Mouse (Mus musculus): Measurements from ENCODE around the gene Cks1b. TPM values are rescaled to one million over a fixed set of nuclear protein-coding genes. Genes with fewer than 3 reads are reported as not detected.

Cks1b gene
- polyA plus RNA-seq, 1 experiment = 7.3 TPM

GRCm38 (mm10) chr3:89420421-89420820 is 2.2 kb upstream of the Cks1b start:
- 49% methylated on average over 2 of the region's 2 CpGs for WGBS
- Histone ChIP-seq H3K27me3 (replicated peaks; ENCODE audit: control insufficient read depth, insufficient read depth, low read length) (no peaks in the 10 kb centered on the region), H3K4me1 (ENCODE audit: control insufficient read depth, insufficient read depth, low read length) (peaks cover 6% of the 10 kb centered on the region; the same call in 1 of the 2 replicates), H3K27ac (ENCODE audit: insufficient read depth, low read depth, low read length) (peak overlapping the region; percentile 74), H3K36me3 (ENCODE audit: control insufficient read depth, insufficient read depth, low read length) (no peaks in the 10 kb centered on the region), H3K4me3 (ENCODE audit: insufficient read depth, low read depth, low read length) (no peak overlapping the region)
- no peak for DNase-seq
- no peak for TF ChIP-seq CTCF (conservative IDR thresholded peaks at IDR 0.05; ENCODE audit: insufficient read depth, insufficient read length, low read depth, low read length)
- no peak for TF ChIP-seq POLR2A (IDR thresholded peaks at IDR 0.05; ENCODE audit: low read depth, low read length)

GRCm38 (mm10) chr3:89419981-89420380 is 1.8 kb upstream of the Cks1b start:
- no peaks in the 10 kb centered on the region for H3K36me3 ChIP-seq (ENCODE audit: control insufficient read depth, insufficient read depth, low read length)
- no peak for DNase-seq
- WGBS = 15% methylated on average over 3 of the region's 3 CpGs
- H3K4me3 ChIP-seq (ENCODE audit: insufficient read depth, low read depth, low read length) = peak overlapping the region; percentile 86
- no peak for TF ChIP-seq CTCF (conservative IDR thresholded peaks at IDR 0.05; ENCODE audit: insufficient read depth, insufficient read length, low read depth, low read length)
- no peaks in the 10 kb centered on the region for H3K27me3 ChIP-seq (replicated peaks; ENCODE audit: control insufficient read depth, insufficient read depth, low read length)
- peak overlapping the region; percentile 96 for H3K27ac ChIP-seq (ENCODE audit: insufficient read depth, low read depth, low read length)
- H3K4me1 ChIP-seq (ENCODE audit: control insufficient read depth, insufficient read depth, low read length) = peaks cover 6% of the 10 kb centered on the region; the same call in 1 of the 2 replicates

GRCm38 (mm10) chr3:89419571-89419970 is 1.4 kb upstream of the Cks1b start:
- 2% methylated on average over 9 of the region's 9 CpGs for WGBS
- Histone ChIP-seq H3K4me1 (ENCODE audit: control insufficient read depth, insufficient read depth, low read length) (peaks cover 6% of the 10 kb centered on the region; the same call in 1 of the 2 replicates), H3K36me3 (ENCODE audit: control insufficient read depth, insufficient read depth, low read length) (no peaks in the 10 kb centered on the region), H3K27ac (ENCODE audit: insufficient read depth, low read depth, low read length) (peak overlapping the region; percentile 96), H3K27me3 (replicated peaks; ENCODE audit: control insufficient read depth, insufficient read depth, low read length) (no peaks in the 10 kb centered on the region), H3K4me3 (ENCODE audit: insufficient read depth, low read depth, low read length) (peak overlapping the region; percentile 86)
- DNase-seq = peak; percentile 84
- TF ChIP-seq POLR2A (IDR thresholded peaks at IDR 0.05; ENCODE audit: low read depth, low read length) = peak; percentile 12
- TF ChIP-seq CTCF (conservative IDR thresholded peaks at IDR 0.05; ENCODE audit: insufficient read depth, insufficient read length, low read depth, low read length) = no peak

GRCm38 (mm10) chr3:89418861-89419250 is 673 bp upstream of the Cks1b start:
- no peak for TF ChIP-seq CTCF (conservative IDR thresholded peaks at IDR 0.05; ENCODE audit: insufficient read depth, insufficient read length, low read depth, low read length)
- no peak for TF ChIP-seq POLR2A (IDR thresholded peaks at IDR 0.05; ENCODE audit: low read depth, low read length)
- Histone ChIP-seq H3K27me3 (replicated peaks; ENCODE audit: control insufficient read depth, insufficient read depth, low read length) (no peaks in the 10 kb centered on the region), H3K4me1 (ENCODE audit: control insufficient read depth, insufficient read depth, low read length) (peaks cover 6% of the 10 kb centered on the region; the same call in 1 of the 2 replicates), H3K36me3 (ENCODE audit: control insufficient read depth, insufficient read depth, low read length) (no peaks in the 10 kb centered on the region), H3K27ac (ENCODE audit: insufficient read depth, low read depth, low read length) (peak overlapping the region; percentile 96), H3K4me3 (ENCODE audit: insufficient read depth, low read depth, low read length) (peak overlapping the region; percentile 86)
- peak; percentile 92 for DNase-seq
- WGBS = 1% methylated on average over 16 of the region's 16 CpGs

GRCm38 (mm10) chr3:89417840-89418169 is 378 bp downstream of the Cks1b start:
- no peak for TF ChIP-seq CTCF (conservative IDR thresholded peaks at IDR 0.05; ENCODE audit: insufficient read depth, insufficient read length, low read depth, low read length)
- no peak for TF ChIP-seq POLR2A (IDR thresholded peaks at IDR 0.05; ENCODE audit: low read depth, low read length)
- Histone ChIP-seq H3K4me1 (ENCODE audit: control insufficient read depth, insufficient read depth, low read length) (peaks cover 6% of the 10 kb centered on the region; the same call in 1 of the 2 replicates), H3K27ac (ENCODE audit: insufficient read depth, low read depth, low read length) (no peak overlapping the region), H3K4me3 (ENCODE audit: insufficient read depth, low read depth, low read length) (peak overlapping the region; percentile 51), H3K36me3 (ENCODE audit: control insufficient read depth, insufficient read depth, low read length) (no peaks in the 10 kb centered on the region), H3K27me3 (replicated peaks; ENCODE audit: control insufficient read depth, insufficient read depth, low read length) (no peaks in the 10 kb centered on the region)
- no peak for DNase-seq
- WGBS = 2% methylated on average over 20 of the region's 20 CpGs

GRCm38 (mm10) chr3:89417131-89417530 is 1.1 kb downstream of the Cks1b start:
- TF ChIP-seq POLR2A (IDR thresholded peaks at IDR 0.05; ENCODE audit: low read depth, low read length) (no peak), CTCF (conservative IDR thresholded peaks at IDR 0.05; ENCODE audit: insufficient read depth, insufficient read length, low read depth, low read length) (no peak)
- H3K4me3 ChIP-seq (ENCODE audit: insufficient read depth, low read depth, low read length) = no peak overlapping the region
- WGBS = 20% methylated on average over 2 of the region's 2 CpGs

GRCm38 (mm10) chr3:89416158-89416557 is 2.0 kb downstream of the Cks1b start:
- WGBS = 93% methylated on average over 8 of the region's 8 CpGs
- Histone ChIP-seq H3K36me3 (ENCODE audit: control insufficient read depth, insufficient read depth, low read length) (no peaks in the 10 kb centered on the region), H3K4me3 (ENCODE audit: insufficient read depth, low read depth, low read length) (no peak overlapping the region), H3K4me1 (ENCODE audit: control insufficient read depth, insufficient read depth, low read length) (peaks cover 4% of the 10 kb centered on the region; the same call in 1 of the 2 replicates), H3K27me3 (replicated peaks; ENCODE audit: control insufficient read depth, insufficient read depth, low read length) (no peaks in the 10 kb centered on the region), H3K27ac (ENCODE audit: insufficient read depth, low read depth, low read length) (no peak overlapping the region)
- no peak for TF ChIP-seq POLR2A (IDR thresholded peaks at IDR 0.05; ENCODE audit: low read depth, low read length)
- TF ChIP-seq CTCF (conservative IDR thresholded peaks at IDR 0.05; ENCODE audit: insufficient read depth, insufficient read length, low read depth, low read length) = no peak
- no peak for DNase-seq

More at GRCm38 (mm10) chr3:89417131-89417530, 1.1 kb downstream of the Cks1b start:
- H3K27me3 ChIP-seq (replicated peaks; ENCODE audit: control insufficient read depth, insufficient read depth, low read length) = no peaks in the 10 kb centered on the region
- peaks cover 6% of the 10 kb centered on the region; the same call in 1 of the 2 replicates for H3K4me1 ChIP-seq (ENCODE audit: control insufficient read depth, insufficient read depth, low read length)
- no peaks in the 10 kb centered on the region for H3K36me3 ChIP-seq (ENCODE audit: control insufficient read depth, insufficient read depth, low read length)
- no peak for DNase-seq
- H3K27ac ChIP-seq (ENCODE audit: insufficient read depth, low read depth, low read length) = no peak overlapping the region

Measured in kidney, adult 2 months (tissue).